Mouse (Mus musculus) liver, embryonic 14.5 days (tissue): Measurements from ENCODE around the gene Hat1.

Experiments used
- CTCF ChIP-seq: IDR thresholded peaks from 2 replicates; pipeline ENCODE4 v1.5.1; 2016; ENCODE audit warnings: antibody characterized with exemption, low read depth, control low read depth
- EP300 ChIP-seq: IDR thresholded peaks from 2 replicates; pipeline ENCODE4 v1.6.1; 2016; ENCODE audit warnings: antibody characterized with exemption, low read depth

DNA sequence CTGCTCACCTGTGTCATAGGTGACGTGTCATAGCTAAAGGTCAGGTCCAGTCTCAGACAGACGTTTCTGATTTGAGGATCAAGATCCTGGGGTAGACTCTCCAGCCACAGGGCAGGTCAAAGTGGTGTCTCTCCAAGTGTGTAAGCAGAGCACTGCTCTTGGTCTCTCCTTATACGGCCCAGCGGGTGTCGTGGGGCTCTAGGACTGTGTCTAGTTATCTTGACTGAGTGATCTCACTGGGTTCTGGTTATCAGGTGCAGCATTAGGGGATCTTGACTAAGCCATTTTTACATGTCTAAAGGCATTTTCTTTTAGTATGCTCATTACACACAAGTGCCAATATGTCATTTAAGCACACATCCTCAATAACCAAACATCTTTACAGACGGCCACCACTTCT lies 82.3 kb downstream of the Hat1 start:
- TF ChIP-seq EP300 = no peak
- no peak for TF ChIP-seq CTCF
